Mouse (Mus musculus): ENCODE data around the gene Dph1. TPM values are rescaled to one million over a fixed set of nuclear protein-coding genes. Genes with fewer than 3 reads are reported as not detected.

Gene Dph1
- polyA plus RNA-seq, 1 experiment from 2014 or later, result 29.2 TPM

DNA sequence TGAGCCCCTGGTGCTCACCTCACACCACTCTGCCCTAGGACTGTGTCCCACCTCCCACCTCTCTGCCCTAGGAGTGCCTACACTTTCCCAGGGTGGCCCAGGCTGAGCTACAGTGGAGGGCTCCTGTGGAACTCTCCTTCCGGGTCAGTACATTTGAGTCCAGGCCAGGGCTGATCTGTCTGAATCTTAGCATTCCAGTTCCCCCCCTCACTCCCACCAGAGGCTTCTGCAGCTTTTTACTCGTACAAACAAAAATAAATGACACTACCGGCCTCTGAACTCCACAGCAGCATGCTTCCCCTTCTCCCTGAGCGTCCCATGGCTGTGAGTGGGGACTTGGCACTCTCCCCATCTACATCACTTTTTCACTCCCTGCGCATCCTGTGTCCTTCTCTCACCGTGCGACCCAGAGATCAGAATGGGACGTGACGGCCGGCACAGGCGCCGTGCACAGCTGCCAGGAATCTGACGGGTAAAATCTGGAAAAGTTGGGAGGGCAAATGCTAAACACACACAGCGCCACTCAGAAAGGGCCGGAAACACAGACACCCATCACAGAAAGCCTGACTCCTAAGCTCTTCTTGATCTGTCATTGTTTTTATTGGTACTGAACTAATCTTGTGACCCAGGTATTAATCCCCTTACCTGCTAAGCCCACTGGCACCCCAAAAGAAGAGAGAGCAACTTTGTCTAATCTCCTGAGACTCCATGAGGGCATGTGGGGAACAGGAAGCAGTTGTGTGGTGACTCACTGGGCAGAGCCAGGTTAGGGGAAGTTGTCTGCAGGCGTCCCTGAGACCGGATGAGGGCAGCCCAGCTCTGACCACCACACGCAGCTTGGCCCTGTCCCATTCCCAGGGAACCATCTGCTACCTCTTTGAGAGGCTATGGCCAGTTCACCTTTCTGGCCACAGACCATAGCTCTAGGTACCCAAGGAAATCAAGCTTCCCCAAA is 38.2 kb downstream of the Dph1 start:
- peak; percentile 41; the same call in 1 of the 2 replicates for ATAC-seq (ENCODE audit: low FRiP score, low TSS enrichment)
- Histone ChIP-seq H3K4me2 (replicated peaks; ENCODE audit: low read depth, low read length) (no peak overlapping the region), H3K4me1 (ENCODE audit: control insufficient read depth, insufficient read depth, low read length) (peaks cover 24% of the 10 kb centered on the region), H3K27ac (ENCODE audit: low read depth, low read length) (peak overlapping the region; percentile 86), H3K9me3 (ENCODE audit: control insufficient read depth, low read length) (no peaks in the 10 kb centered on the region), H3K4me3 (ENCODE audit: low read length) (no peak overlapping the region), H3K36me3 (ENCODE audit: control insufficient read depth, insufficient read depth, low read length) (peaks cover 21% of the 10 kb centered on the region; the same call in 1 of the 2 replicates), H3K27me3 (ENCODE audit: control insufficient read depth, insufficient read depth, low read length) (no peaks in the 10 kb centered on the region), H3K9ac (ENCODE audit: low read depth, low read length) (peak overlapping the region; percentile 23; the same call in 1 of the 2 replicates)
- 46% methylated on average over 18 of the region's 18 CpGs for WGBS

- H3K4me1 ChIP-seq (ENCODE audit: control insufficient read depth, insufficient read depth, low read length), result peaks cover 28% of the 10 kb centered on the region
These were observed 40.7 kb downstream of the Dph1 start for GRCm38 (mm10) chr11:75150346-75150745.

DNA sequence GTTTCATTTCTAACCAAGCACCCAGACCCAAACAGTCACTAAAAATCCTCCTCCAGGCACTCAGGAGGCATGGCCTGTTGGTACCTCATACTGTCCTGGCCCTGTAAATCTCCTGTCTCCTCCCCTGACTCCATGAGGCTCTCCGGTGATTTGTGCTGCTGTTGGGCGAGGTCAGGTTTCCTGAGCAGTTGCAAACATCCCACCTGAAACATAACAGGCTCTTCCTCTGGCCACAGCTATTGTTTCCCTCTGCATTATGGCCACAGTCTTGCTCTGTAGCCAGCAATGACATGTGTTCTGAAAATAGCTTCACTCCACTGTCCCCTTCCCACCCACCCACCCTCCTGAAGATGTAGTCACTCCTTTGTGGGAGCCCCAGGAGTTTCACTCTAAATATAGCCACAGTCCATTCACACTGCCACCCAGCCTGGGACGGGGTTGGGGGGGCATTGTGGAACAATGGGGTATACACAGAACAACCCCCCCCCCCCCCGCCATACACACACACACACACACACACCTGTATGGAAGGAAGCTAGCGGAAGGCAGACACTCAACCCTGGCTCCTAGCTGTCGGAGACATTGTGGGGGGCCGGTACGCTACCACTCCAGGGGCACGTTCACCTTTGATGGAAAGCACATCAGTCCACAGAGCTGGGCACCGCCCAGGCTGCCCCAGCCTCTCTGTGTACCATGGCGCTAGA is 42.6 kb downstream of the Dph1 start:
- Histone ChIP-seq H3K27ac (ENCODE audit: low read depth, low read length) (peak overlapping the region; percentile 92), H3K36me3 (ENCODE audit: control insufficient read depth, insufficient read depth, low read length) (peaks cover 22% of the 10 kb centered on the region; the same call in 1 of the 2 replicates), H3K27me3 (ENCODE audit: control insufficient read depth, insufficient read depth, low read length) (no peaks in the 10 kb centered on the region), H3K9me3 (ENCODE audit: control insufficient read depth, low read length) (no peaks in the 10 kb centered on the region), H3K9ac (ENCODE audit: low read depth, low read length) (no peak overlapping the region), H3K4me2 (replicated peaks; ENCODE audit: low read depth, low read length) (no peak overlapping the region), H3K4me3 (ENCODE audit: low read length) (no peak overlapping the region), H3K4me1 (ENCODE audit: control insufficient read depth, insufficient read depth, low read length) (peaks cover 28% of the 10 kb centered on the region)
- 71% methylated on average over 11 of the region's 11 CpGs for WGBS
- no peak for ATAC-seq (ENCODE audit: low FRiP score, low TSS enrichment)

More at GRCm38 (mm10) chr11:75150346-75150745, 40.7 kb downstream of the Dph1 start:
- Histone ChIP-seq H3K9me3 (ENCODE audit: control insufficient read depth, low read length) (no peaks in the 10 kb centered on the region), H3K9ac (ENCODE audit: low read depth, low read length) (no peak overlapping the region), H3K27me3 (ENCODE audit: control insufficient read depth, insufficient read depth, low read length) (no peaks in the 10 kb centered on the region), H3K36me3 (ENCODE audit: control insufficient read depth, insufficient read depth, low read length) (peaks cover 19% of the 10 kb centered on the region; the same call in 1 of the 2 replicates), H3K4me3 (ENCODE audit: low read length) (no peak overlapping the region), H3K27ac (ENCODE audit: low read depth, low read length) (no peak overlapping the region), H3K4me2 (replicated peaks; ENCODE audit: low read depth, low read length) (no peak overlapping the region)
- 91% methylated on average over 1 of the region's 1 CpGs for WGBS
- ATAC-seq (ENCODE audit: low FRiP score, low TSS enrichment), result no peak

DNA sequence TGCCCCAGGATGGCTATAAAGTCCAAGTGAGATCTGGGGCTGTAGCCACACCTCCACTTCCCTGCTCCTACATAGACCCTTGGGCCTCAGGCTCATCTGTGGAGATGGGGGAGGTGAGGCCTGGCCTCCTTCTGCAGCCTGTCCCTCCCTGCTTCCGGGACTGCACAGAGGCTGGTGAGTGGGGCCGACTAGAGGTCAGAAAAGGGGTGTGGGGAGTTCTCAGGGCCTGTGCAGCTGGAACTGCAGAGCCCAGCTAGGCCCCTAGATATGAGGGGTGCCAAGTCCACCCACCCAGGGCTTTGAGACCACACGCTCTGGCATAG is 43.2 kb downstream of the Dph1 start:
- ATAC-seq (ENCODE audit: low FRiP score, low TSS enrichment), result peak; percentile 83
- no peak overlapping the region for H3K4me3 ChIP-seq (ENCODE audit: low read length)
- peaks cover 24% of the 10 kb centered on the region; the same call in 1 of the 2 replicates for H3K36me3 ChIP-seq (ENCODE audit: control insufficient read depth, insufficient read depth, low read length)
- 15% methylated on average over 3 of the region's 3 CpGs for WGBS
- no peaks in the 10 kb centered on the region for H3K27me3 ChIP-seq (ENCODE audit: control insufficient read depth, insufficient read depth, low read length)
- H3K9ac ChIP-seq (ENCODE audit: low read depth, low read length), result no peak overlapping the region
- peak overlapping the region; percentile 92 for H3K27ac ChIP-seq (ENCODE audit: low read depth, low read length)
- H3K9me3 ChIP-seq (ENCODE audit: control insufficient read depth, low read length), result no peaks in the 10 kb centered on the region
- H3K4me1 ChIP-seq (ENCODE audit: control insufficient read depth, insufficient read depth, low read length), result peaks cover 22% of the 10 kb centered on the region
- no peak overlapping the region for H3K4me2 ChIP-seq (replicated peaks; ENCODE audit: low read depth, low read length)

DNA sequence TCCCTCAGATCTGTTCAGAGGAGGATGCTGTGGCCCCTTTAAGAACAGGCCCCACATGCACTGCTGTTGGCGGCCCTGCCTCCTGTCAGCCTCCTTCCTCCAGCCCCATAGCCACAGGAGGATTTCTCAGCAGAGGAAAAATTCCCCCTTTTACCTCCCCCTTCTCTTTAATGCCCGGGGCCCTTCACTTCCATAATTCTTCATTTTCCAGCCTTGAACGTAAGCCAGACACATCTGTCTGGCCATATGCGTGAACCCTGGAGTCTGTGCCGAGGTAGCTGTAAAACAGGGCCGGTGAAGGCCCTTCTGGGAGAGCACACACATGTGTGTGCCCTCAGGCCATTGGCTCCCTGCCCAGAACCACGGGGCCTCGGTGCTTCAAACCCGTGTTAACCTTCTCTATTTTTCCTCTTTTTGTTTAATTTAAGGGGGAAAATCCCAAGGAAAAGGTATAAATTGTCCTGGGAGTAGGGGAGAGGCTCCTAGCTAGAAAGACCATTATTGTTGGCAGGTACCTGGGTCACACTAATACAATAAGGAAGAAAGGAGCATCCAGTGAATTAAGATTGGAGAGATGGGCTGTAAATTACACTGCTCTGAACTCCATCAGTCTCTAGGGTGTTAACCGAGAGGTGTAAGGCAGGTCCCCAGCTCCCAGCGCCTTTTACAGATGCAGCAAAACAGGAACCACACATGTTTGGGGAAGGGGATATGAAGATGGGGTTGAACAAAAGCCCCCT is 43.8 kb downstream of the Dph1 start:
- ATAC-seq (ENCODE audit: low FRiP score, low TSS enrichment), result peak; percentile 89
- WGBS, result 16% methylated on average over 11 of the region's 11 CpGs
- H3K4me1 ChIP-seq (ENCODE audit: control insufficient read depth, insufficient read depth, low read length), result peaks cover 18% of the 10 kb centered on the region
- no peak overlapping the region for H3K9ac ChIP-seq (ENCODE audit: low read depth, low read length)
- H3K9me3 ChIP-seq (ENCODE audit: control insufficient read depth, low read length), result no peaks in the 10 kb centered on the region
- peaks cover 24% of the 10 kb centered on the region; the same call in 1 of the 2 replicates for H3K36me3 ChIP-seq (ENCODE audit: control insufficient read depth, insufficient read depth, low read length)
- H3K27ac ChIP-seq (ENCODE audit: low read depth, low read length), result peak overlapping the region; percentile 92
- no peaks in the 10 kb centered on the region for H3K27me3 ChIP-seq (ENCODE audit: control insufficient read depth, insufficient read depth, low read length)
- H3K4me2 ChIP-seq (replicated peaks; ENCODE audit: low read depth, low read length), result no peak overlapping the region
- no peak overlapping the region for H3K4me3 ChIP-seq (ENCODE audit: low read length)

GRCm38 (mm10) chr11:75145841-75146240 is 45.2 kb downstream of the Dph1 start:
- no peak for ATAC-seq (ENCODE audit: low FRiP score, low TSS enrichment)
- no peak overlapping the region; the same call in 1 of the 2 replicates for H3K27ac ChIP-seq (ENCODE audit: low read depth, low read length)
- H3K4me3 ChIP-seq (ENCODE audit: low read length), result no peak overlapping the region
- 61% methylated on average over 2 of the region's 2 CpGs for WGBS
- no peak overlapping the region for H3K4me2 ChIP-seq (replicated peaks; ENCODE audit: low read depth, low read length)
- peaks cover 20% of the 10 kb centered on the region; the same call in 1 of the 2 replicates for H3K36me3 ChIP-seq (ENCODE audit: control insufficient read depth, insufficient read depth, low read length)
- no peaks in the 10 kb centered on the region for H3K27me3 ChIP-seq (ENCODE audit: control insufficient read depth, insufficient read depth, low read length)
- H3K9me3 ChIP-seq (ENCODE audit: control insufficient read depth, low read length), result no peaks in the 10 kb centered on the region
- H3K4me1 ChIP-seq (ENCODE audit: control insufficient read depth, insufficient read depth, low read length), result peaks cover 24% of the 10 kb centered on the region
- H3K9ac ChIP-seq (ENCODE audit: low read depth, low read length), result no peak overlapping the region

DNA sequence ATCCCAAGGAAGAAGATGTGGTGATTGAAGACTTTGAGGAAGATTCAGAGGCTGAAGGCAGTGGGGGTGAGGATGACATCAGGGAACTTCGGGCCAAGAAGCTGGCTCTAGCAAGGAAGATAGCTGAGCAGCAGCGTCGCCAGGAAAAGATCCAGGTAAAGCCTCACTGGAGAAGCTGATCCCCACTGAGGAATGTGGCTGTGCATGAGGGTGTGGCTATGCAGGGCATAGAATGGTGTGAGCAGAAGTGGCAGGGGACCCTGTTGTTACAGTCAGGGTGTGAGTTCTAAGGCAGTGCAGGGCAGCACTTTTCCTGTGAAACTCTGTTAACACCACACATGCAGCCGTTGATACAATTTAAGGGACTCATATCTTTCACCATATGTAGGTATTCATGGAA is 48.3 kb downstream of the Dph1 start:
- Histone ChIP-seq H3K27me3 (ENCODE audit: control insufficient read depth, insufficient read depth, low read length) (no peaks in the 10 kb centered on the region), H3K36me3 (ENCODE audit: control insufficient read depth, insufficient read depth, low read length) (peaks cover 6% of the 10 kb centered on the region; the same call in 1 of the 2 replicates), H3K9ac (ENCODE audit: low read depth, low read length) (no peak overlapping the region), H3K4me1 (ENCODE audit: control insufficient read depth, insufficient read depth, low read length) (peaks cover 44% of the 10 kb centered on the region), H3K4me3 (ENCODE audit: low read length) (no peak overlapping the region), H3K4me2 (replicated peaks; ENCODE audit: low read depth, low read length) (no peak overlapping the region), H3K9me3 (ENCODE audit: control insufficient read depth, low read length) (no peaks in the 10 kb centered on the region), H3K27ac (ENCODE audit: low read depth, low read length) (peak overlapping the region; percentile 81; the same call in 1 of the 2 replicates)
- 88% methylated on average over 4 of the region's 4 CpGs for WGBS
- no peak for ATAC-seq (ENCODE audit: low FRiP score, low TSS enrichment)

DNA sequence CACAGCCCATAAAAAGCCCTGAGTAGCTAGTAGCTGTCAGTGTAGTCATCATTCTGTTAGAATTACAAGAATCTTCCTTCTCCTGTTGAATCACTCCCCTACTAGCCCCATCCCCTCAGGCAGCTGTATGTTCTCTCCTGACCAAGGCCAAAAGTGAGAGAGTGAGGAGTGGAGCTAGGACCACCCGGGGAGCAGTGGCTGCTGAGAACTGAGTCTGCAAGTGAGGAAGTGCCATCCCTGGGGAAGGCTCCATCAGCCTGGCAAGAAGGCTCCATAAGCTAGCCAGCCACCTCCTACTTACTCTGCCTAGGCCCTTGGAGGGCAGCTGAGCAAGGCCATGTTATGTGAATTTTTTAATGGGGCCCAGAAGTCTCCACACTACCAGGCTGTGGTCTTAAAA is 49.1 kb downstream of the Dph1 start:
- no peak overlapping the region for H3K9ac ChIP-seq (ENCODE audit: low read depth, low read length)
- peaks cover 41% of the 10 kb centered on the region for H3K4me1 ChIP-seq (ENCODE audit: control insufficient read depth, insufficient read depth, low read length)
- H3K9me3 ChIP-seq (ENCODE audit: control insufficient read depth, low read length), result no peaks in the 10 kb centered on the region
- peaks cover 6% of the 10 kb centered on the region; the same call in 1 of the 2 replicates for H3K36me3 ChIP-seq (ENCODE audit: control insufficient read depth, insufficient read depth, low read length)
- peak overlapping the region; percentile 81 for H3K27ac ChIP-seq (ENCODE audit: low read depth, low read length)
- H3K4me2 ChIP-seq (replicated peaks; ENCODE audit: low read depth, low read length), result no peak overlapping the region
- no peaks in the 10 kb centered on the region for H3K27me3 ChIP-seq (ENCODE audit: control insufficient read depth, insufficient read depth, low read length)
- no peak overlapping the region for H3K4me3 ChIP-seq (ENCODE audit: low read length)
- ATAC-seq (ENCODE audit: low FRiP score, low TSS enrichment), result peak; percentile 67; the same call in 1 of the 2 replicates
- 30% methylated on average over 1 of the region's 1 CpGs for WGBS

All from kidney, embryonic 14.5 days (tissue).